Comparison of ENCODE assay signal across 9 mouse cellular contexts in the genomic region with DNA sequence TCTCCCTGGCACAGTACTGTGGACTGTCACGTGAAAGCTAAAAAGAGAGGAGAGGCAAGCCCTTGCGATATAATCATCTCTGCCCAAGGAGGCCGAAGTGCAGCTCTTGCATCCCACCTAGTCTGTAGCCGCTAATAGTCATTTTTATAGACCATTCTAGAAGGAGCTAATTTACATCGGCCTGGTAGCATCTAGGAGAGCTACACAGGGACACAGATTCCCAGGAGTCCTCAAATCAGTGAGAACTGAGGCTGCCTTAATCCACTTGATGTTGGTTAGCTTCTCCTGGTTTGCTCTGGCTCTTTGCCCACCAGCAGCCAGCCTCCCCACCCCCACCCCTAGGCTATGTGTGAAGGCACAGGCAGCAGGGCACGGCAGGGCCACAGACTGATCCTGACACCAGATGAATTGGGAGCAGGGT.
DNase-seq lines count a peak whose midpoint lies in the region; ATAC-seq and TF ChIP-seq lines count a peak whose summit lies in the region.
"Had no signal": no experiment of that assay in that cellular context is flagged by ENCODE, and none has a peak within 500 bp of the region (broad histone marks: within the 10 kb centered on the region; RNA-seq: fewer than 3 reads in every experiment).

No protein-coding gene starts in this region.

- H3K27ac ChIP-seq in heart, embryonic 10.5 days: no peak overlapping the region
- no peak overlapping the region for H3K27ac ChIP-seq in lung, postnatal 0 days (ENCODE audit: low read length)
- H3K27ac ChIP-seq in limb, embryonic 10.5 days: peak overlapping the region; percentile 64

- TF ChIP-seq EP300 in lung, postnatal 0 days (IDR thresholded peaks at IDR 0.05): no peak

- H3K9ac ChIP-seq in lung, postnatal 0 days (replicated peaks; ENCODE audit: low read depth): no peak overlapping the region

- DNase-seq in heart, embryonic 10.5 days (ENCODE audit: low spot score): peak; percentile 53
- no peak for DNase-seq in heart, adult 18-20 months
- DNase-seq in lung, postnatal 0 days (ENCODE audit: low spot score): peak; percentile 46
- DNase-seq in lung, postnatal 36 days: no peak
- no peak for DNase-seq in limb, embryonic 10.5 days (ENCODE audit: low spot score)
- DNase-seq in ovary, adult 18-20 months (ENCODE audit: low spot score): no peak
- no peak for DNase-seq in cerebellum, adult 11 months
- DNase-seq: right cerebral cortex, adult 18-20 months had no signal

- H3K9me3 ChIP-seq in heart, embryonic 10.5 days: no peaks in the 10 kb centered on the region
- H3K9me3 ChIP-seq in lung, postnatal 0 days (ENCODE audit: low read length): no peaks in the 10 kb centered on the region
- H3K9me3 ChIP-seq in limb, embryonic 10.5 days (replicated peaks): no peaks in the 10 kb centered on the region

- no peak overlapping the region for H3K4me2 ChIP-seq in lung, postnatal 0 days (replicated peaks; ENCODE audit: low read depth, low read length)

- H3K27me3 ChIP-seq in heart, embryonic 10.5 days (ENCODE audit: insufficient read depth, poor library complexity, severe bottlenecking): peaks cover 22% of the 10 kb centered on the region; the same call in 1 of the 2 replicates
- no peaks in the 10 kb centered on the region for H3K27me3 ChIP-seq in lung, postnatal 0 days (replicated peaks; ENCODE audit: insufficient read depth, low read length)
- no peaks in the 10 kb centered on the region for H3K27me3 ChIP-seq in limb, embryonic 10.5 days (ENCODE audit: low read depth, poor library complexity, severe bottlenecking)

- no peak overlapping the region for H3K4me3 ChIP-seq in heart, embryonic 10.5 days
- no peak overlapping the region for H3K4me3 ChIP-seq in lung, postnatal 0 days (ENCODE audit: low read depth, low read length)
- no peak overlapping the region for H3K4me3 ChIP-seq in limb, embryonic 10.5 days

- WGBS in heart, embryonic 10.5 days: 56% methylated on average over 6 of the region's 6 CpGs
- WGBS in lung, postnatal 0 days: 52% methylated on average over 6 of the region's 6 CpGs
- 71% methylated on average over 6 of the region's 6 CpGs for WGBS in limb, embryonic 10.5 days

- H3K36me3 ChIP-seq in heart, embryonic 10.5 days: no peaks in the 10 kb centered on the region; the same call in 1 of the 2 replicates
- no peaks in the 10 kb centered on the region for H3K36me3 ChIP-seq in lung, postnatal 0 days (ENCODE audit: insufficient read depth, low read length)
- H3K36me3 ChIP-seq in limb, embryonic 10.5 days: no peaks in the 10 kb centered on the region

- H3K4me1 ChIP-seq in heart, embryonic 10.5 days: peaks cover 14% of the 10 kb centered on the region
- H3K4me1 ChIP-seq in lung, postnatal 0 days (ENCODE audit: insufficient read depth, low read depth, low read length): peaks cover 4% of the 10 kb centered on the region; the same call in 1 of the 2 replicates
- H3K4me1 ChIP-seq in limb, embryonic 10.5 days: peaks cover 32% of the 10 kb centered on the region

- peak; percentile 28; the same call in 1 of the 2 replicates for ATAC-seq in lung, postnatal 0 days
- ATAC-seq in cerebellum, adult (ENCODE audit: insufficient number of reproducible peaks, low FRiP score, low TSS enrichment): no peak

- no peak for TF ChIP-seq CTCF in lung, postnatal 0 days (IDR thresholded peaks at IDR 0.05)

Comparison
In these comparisons a context has a peak if more than half of its experiments do, and no peak if none do; other contexts are left out.
1. DNase-seq: peak in heart, embryonic 10.5 days (single experiment) and lung, postnatal 0 days (single experiment); none in heart, adult 18-20 months (0 of 2), lung, postnatal 36 days (single experiment), limb, embryonic 10.5 days (single experiment), ovary, adult 18-20 months (single experiment) and cerebellum, adult 11 months (single experiment).